Mouse (Mus musculus) right cerebral cortex, postnatal 10 days (tissue): ENCODE data around the gene Slu7.

Experiments used
- DNase-seq, 2 experiments: peaks; one replicate each; pipeline ENCODE4 v3.0.0; 2021; ENCODE audit warnings: low spot score in 2 of 2

The Slu7 gene

GRCm38 (mm10) chr11:43433254-43434023 lies at the start of gene Slu7:
Gene Slu7 (plus strand): TSS chr11:43433744.
- peak; percentile 86 to 88 for DNase-seq

GRCm38 (mm10) chr11:43385055-43385649 lies 48.4 kb upstream of the Slu7 start:
- DNase-seq = peak; percentile 58 to 65

- peak; percentile 35 to 49 for DNase-seq
Measured at GRCm38 (mm10) chr11:43385716-43386115, 47.8 kb upstream of the Slu7 start.

GRCm38 (mm10) chr11:43387004-43387880 lies 46.3 kb upstream of the Slu7 start:
- peak in 1 of 2 experiments; percentile 9 for DNase-seq

GRCm38 (mm10) chr11:43388122-43389097 lies 45.1 kb upstream of the Slu7 start:
- DNase-seq = peak in 1 of 2 experiments; percentile 10

- DNase-seq = peak in 1 of 2 experiments; percentile 8
Measured at GRCm38 (mm10) chr11:43389118-43389517, 44.4 kb upstream of the Slu7 start.

GRCm38 (mm10) chr11:43392757-43393156 lies 40.8 kb upstream of the Slu7 start:
- no peak for DNase-seq

GRCm38 (mm10) chr11:43393325-43393724 lies 40.2 kb upstream of the Slu7 start:
- DNase-seq = no peak

GRCm38 (mm10) chr11:43395073-43395948 lies 38.2 kb upstream of the Slu7 start:
- no peak for DNase-seq

- no peak for DNase-seq
Measured at GRCm38 (mm10) chr11:43396246-43396645, 37.3 kb upstream of the Slu7 start.

GRCm38 (mm10) chr11:43396672-43397071 lies 36.9 kb upstream of the Slu7 start:
- no peak for DNase-seq

GRCm38 (mm10) chr11:43399297-43399696 lies 34.2 kb upstream of the Slu7 start:
- no peak for DNase-seq

GRCm38 (mm10) chr11:43400131-43400530 lies 33.4 kb upstream of the Slu7 start:
- DNase-seq = no peak

GRCm38 (mm10) chr11:43404150-43404807 lies 29.3 kb upstream of the Slu7 start:
- no peak for DNase-seq

- no peak for DNase-seq
Measured at GRCm38 (mm10) chr11:43408888-43409287, 24.7 kb upstream of the Slu7 start.

GRCm38 (mm10) chr11:43410291-43410690 lies 23.3 kb upstream of the Slu7 start:
- no peak for DNase-seq

GRCm38 (mm10) chr11:43411413-43411812 lies 22.1 kb upstream of the Slu7 start:
- DNase-seq = peak; percentile 58 to 70

- DNase-seq = peak; percentile 90 to 92
Measured at GRCm38 (mm10) chr11:43412771-43413451, 20.6 kb upstream of the Slu7 start.

GRCm38 (mm10) chr11:43417201-43417600 lies 16.3 kb upstream of the Slu7 start:
- peak in 1 of 2 experiments; percentile 38 for DNase-seq
